Mouse (Mus musculus) adrenal gland, adult (tissue): ENCODE results near the gene Chst5.
A peak's percentile ranks its signal among the peaks of the same experiment; 100 is the strongest.
"Not testable (repeated sequence)": the region's sequence is repeated elsewhere in the genome, so short reads cannot be mapped to it uniquely, and the experiment has no call there.

Experiments used
- DNase-seq, 2 experiments: peaks; one replicate each; pipeline ENCODE4 v3.0.0; 2022 to 2023; ENCODE audit warnings: low spot score in 1 of 2; ENCODE audit not compliant: inconsistent age in 2 of 2

Chst5 gene

DNA sequence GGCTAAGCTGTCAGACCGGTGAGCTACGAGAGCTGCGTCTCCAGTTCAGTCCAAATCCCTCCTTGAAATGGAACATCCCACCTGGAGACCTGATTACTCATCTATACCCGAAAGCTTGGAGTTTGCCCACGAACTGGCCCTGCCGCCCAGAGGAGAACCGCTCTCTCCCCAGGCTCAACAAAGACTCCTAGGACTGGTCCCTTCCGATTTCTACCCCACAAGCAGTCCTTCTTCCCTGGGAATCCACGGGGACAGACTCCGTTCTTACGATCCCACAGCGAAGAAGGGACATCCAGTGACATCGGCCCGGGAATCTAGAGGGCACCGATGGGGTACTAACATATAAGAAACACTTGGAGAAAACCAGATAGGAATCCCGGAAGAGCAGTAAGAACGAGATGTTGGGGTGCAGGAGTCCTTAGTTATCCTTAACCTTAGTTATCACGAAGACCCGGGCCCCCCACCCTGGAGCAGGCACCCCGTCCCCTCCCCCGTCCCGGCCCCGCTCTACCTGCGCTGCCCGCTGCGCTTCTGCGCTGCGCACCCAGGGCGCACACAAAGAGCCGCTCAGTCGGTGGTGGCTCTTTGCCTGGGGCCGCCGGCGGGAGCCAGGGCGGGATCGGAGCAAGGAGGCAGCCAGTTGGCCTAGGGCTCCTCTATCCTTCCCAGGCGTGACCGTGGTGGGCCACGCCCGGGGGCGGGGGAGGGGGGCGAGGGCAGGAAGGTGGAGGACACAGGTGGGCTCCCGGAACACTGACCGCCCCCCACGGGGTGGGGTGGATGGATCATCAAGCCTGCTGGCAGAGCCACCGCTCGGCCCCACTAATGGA, at the start of gene Chst5:
TSS of gene Chst5 (minus strand) at position 827 of the 830 bp plus-strand sequence.
- DNase-seq: no peak

DNA sequence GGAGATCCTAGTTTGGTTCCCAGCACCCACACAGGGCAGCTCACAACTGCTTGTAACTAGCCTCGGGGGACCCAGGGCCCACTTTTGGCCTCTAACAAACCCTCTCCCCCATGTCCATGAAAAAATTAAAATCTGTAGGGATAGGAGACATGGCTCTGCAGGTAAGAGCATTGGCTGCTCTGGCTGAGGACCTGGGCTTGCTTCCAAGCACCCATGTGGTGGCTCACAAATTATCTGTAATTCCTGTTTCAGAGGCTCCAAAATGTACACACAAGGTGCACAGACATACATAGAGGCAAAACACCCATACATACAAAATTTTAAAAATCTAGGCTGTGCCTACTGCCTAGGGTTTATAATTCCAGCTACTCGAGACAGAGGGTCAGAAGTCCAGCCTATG, 47.0 kb upstream of the Chst5 start:
- DNase-seq: no peak

DNA sequence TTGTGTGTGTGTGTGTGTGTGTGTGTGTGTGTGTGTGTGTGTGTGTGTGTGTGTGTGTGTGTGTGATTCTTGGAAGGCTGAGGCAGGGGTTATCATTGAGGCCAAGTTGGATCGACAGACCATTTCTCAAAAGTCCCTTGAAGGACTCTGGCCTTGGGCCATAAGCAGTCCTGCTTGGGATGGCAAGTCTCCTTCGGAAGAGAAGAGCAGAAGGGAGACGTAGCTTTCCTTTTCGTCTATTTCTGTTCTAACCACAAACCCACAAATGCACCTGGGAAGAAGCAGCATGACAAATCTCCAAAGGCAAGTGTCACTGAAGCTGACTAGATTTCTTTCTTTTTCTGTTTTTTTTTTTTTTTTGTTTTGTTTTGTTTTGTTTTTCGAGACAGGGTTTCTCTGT, 45.6 kb upstream of the Chst5 start:
- DNase-seq: no peak

DNA sequence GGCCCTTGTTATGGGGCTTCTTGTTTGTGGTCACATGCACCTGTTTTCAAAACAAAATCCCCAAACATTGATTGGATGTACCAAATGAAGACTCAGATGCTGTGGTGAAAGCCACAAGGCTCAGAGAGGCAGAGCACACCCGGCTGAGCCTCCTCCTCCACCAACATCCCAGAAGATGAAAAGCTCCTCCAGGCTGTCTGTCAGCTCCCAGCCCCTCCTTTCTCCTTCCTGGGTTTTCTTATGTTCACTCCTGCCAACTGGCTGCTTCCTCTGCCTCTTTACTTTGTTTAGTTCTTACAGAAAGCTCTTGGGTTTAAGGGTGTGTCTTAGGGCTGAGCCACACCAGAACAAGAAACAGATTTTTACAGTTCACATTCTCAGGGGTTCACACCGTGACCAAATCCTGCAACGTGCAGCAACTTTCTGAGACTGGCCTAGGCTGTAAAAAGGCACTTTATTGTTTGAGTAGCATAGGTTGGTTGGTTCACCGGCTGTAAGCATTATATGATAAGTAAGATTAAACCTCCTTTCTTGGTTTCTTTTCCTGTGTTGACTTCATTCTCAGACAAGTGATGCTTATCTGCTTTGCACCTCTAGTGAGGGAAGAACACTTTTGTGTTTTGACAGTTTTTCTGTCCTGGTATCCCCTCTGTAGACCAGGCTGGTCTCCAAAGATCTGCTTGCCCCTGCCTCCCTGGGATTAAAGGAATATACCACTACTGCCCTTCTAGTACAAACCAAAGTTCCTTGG, 44.8 kb upstream of the Chst5 start:
- DNase-seq: no peak

DNA sequence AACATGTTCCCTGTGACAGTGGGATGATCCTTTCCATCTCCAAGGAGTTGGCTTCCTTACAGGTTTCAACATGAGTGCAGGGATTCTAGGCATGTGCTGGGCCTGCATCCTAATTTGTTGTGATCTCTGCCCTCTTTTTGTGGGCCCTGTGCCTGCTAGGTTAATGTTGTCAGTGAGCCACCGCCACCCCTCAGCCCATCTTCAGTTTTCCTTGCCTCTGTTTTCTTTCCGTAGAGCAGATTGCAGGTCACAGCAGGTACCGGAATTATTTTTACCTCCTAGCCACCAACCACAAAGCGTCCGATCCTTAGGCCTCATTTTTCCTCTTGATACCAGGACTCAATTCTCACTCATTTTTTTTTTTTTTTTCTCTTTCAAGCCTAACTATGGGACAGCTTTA, 41.7 kb upstream of the Chst5 start:
- DNase-seq: no peak

DNA sequence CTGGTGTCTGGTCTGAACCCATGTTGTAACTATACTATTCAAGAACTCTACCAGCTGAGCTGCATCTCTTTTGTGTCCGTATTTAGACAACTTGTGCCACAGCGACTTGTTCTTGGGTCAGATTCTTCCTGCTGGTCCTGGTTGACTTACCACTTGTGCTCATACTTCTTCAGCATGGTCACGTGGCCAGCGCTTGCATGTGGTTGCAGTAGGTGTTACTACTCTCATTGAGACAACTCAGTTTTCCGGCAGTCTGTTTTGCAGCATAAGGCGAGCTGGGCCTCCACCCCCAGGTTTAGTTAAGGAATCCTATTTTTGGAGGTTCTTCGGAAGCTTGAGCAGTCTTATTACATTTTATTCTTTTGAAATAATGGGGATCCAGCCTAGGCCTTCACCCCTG, 41.1 kb upstream of the Chst5 start:
- no peak for DNase-seq

DNA sequence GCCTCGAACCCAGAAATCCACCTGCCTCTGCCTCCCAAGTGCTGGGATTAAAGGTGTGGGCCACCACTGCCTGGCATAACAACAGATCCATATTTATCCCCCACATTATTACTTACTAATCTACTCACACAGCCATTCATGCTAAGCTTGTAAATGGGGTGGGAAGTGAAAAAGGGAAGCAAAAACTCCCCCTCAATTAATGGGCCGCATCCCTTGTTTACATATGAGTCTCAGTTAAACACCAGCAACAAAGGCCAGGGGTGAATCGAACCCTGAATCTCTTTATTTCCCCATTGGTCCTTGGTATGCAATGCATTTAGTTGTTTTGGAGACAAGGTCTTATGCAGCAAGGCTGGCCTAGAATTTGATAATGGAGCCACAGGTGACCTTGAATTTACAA, 40.6 kb upstream of the Chst5 start:
- no peak for DNase-seq

DNA sequence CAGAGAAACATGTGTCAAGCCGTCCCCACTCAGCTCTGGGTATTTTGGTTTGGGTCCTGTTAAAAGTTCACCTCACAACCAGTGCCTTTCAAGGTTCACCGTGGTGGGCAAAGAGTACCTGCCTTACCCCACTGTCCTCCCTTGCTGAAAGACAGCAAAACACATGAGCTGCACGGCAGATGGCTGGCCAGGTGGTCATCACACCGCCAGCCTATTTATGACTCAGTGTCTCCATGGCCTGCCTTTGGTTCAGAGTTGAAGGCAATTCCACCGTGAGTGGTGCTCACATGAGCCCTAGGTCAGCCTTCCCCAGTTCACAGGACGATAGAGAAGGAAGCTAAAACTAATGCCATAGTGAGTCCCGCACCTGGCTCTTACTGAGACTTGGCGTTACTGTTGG, 37.7 kb upstream of the Chst5 start:
- DNase-seq: no peak

DNA sequence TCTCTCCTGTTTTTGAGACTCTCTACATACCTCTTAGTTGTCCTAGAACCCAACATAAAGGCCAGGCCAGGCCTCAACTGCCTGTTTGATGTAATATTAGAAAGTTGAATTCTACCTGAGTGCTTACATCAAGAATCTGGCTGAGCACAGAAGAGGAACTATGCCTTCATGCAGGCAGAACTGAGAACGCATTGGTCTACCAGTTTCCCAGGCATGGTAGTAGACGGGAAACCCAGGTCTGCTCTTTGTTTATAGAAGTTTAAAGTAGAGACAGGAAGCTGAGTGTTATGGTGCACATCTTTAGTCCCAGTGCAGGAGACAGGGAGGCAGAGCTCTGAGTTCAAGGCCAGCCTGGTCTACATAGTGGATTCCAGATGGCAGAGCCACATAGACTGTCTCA, 36.9 kb upstream of the Chst5 start:
- no peak for DNase-seq

DNA sequence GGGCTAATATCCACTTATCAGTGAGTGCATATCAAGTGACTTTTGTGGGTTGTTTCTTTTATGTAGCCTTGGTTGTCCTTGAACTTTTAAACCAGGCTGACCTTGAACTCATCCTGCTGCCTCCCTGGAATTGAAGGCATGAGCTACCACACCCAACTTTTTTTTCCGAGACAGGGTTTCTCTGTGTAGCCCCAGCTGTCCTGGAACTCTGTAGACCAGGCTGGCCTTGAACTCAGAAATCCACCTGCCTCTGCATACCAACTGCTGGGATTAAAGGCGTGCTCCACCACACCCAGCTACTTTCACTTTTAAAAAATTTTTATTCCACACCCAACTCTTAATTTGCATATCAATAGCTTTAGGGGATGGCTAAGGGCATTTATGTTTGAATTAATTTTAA, 33.3 kb upstream of the Chst5 start:
- DNase-seq: no peak

DNA sequence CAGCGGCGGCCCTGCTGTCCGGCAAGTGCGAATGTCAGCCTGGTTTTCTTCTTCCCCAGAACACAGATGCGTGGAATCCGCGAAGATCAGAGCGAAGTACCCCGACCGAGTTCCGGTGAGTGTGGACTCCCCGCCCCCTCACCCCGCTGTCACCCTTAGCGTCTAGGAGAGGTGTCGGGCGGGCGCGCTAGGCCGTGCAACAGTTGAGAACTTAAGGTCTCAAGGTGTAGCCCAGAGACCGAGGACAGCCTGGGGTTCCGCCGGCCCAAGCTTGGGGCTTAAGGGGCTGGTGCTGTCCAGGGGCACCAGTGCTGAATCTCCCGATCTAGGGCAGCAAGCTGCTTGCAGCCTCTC, 30.8 kb upstream of the Chst5 start:
- DNase-seq: peak; percentile 59 to 84

DNA sequence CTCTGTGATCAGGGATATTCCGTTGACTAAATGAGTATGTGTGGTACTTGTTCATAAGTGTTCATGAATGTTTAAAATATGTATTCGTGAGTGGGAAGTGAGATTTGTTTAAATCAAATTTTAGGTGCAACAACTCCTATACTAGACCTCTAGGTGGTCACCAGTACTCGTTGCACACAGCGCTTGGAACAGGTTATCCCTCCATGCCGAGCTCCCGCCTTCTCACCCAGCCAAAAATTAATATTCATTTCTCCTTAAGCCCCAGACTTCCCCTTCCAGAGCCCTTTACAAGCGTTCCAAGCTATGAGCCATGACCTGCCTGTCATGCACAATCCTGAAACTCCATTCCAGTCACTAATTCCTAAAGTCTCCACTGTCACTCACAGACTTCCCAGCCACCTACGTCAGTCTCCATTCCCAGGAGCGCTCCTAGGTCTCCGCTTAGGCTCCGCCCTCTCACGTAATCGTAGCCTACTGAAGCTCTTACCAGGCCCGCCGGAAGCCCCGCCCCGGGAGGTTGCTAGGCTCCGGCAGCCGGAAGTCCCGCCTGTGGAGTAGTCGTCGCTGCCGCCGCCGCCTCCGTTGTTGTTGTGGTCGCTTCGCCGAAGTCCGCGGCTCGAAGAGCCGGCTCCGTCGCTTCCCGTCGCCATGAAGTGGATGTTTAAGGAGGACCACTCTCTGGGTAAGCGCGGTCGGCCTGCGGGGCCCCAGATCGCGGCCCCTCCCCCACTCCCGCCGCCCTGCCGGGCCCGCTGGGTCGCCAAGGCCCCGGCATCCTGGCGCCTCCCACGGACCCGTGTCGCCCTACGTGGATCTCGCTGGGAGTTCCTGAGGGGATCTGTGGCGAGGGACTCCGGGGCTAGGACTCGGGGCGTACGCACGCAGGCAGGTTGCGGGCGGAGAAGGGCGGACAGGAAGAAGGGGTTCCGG, 30.2 kb upstream of the Chst5 start, which contains the start of gene Gabarapl2:
TSS of gene Gabarapl2 (plus strand) at position 533 of the 930 bp plus-strand sequence.
- peak; percentile 98 for DNase-seq

DNA sequence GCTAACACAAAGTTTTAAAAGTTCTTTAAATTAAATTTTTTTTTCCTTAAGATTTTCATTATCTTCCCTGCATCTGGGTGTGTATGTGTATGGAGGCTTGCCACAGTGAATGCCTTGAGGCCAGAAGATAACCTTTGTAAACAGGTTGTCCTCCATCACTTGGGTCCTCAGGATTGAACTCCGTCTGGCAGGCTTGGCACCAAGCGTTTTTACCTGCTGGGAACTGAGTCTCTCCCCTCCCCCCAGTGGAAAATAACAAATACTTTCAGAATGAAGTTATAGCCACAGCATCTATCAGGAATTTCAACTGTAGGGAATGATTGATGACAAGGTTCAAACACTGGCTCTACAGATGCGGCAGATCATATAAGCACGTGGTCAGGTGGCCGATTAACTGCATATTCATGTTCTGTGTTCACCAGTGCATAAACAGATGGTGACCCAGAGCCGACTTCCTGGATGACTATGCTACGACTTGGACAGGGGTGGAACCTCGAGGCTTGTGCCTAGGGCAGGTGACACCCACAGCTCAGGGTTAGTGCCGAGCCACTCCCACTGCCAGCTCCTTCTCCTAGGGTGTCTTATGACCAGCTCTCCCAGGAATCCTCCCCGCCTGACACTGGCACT, 29.4 kb upstream of the Chst5 start:
- peak; percentile 71 to 86 for DNase-seq

DNA sequence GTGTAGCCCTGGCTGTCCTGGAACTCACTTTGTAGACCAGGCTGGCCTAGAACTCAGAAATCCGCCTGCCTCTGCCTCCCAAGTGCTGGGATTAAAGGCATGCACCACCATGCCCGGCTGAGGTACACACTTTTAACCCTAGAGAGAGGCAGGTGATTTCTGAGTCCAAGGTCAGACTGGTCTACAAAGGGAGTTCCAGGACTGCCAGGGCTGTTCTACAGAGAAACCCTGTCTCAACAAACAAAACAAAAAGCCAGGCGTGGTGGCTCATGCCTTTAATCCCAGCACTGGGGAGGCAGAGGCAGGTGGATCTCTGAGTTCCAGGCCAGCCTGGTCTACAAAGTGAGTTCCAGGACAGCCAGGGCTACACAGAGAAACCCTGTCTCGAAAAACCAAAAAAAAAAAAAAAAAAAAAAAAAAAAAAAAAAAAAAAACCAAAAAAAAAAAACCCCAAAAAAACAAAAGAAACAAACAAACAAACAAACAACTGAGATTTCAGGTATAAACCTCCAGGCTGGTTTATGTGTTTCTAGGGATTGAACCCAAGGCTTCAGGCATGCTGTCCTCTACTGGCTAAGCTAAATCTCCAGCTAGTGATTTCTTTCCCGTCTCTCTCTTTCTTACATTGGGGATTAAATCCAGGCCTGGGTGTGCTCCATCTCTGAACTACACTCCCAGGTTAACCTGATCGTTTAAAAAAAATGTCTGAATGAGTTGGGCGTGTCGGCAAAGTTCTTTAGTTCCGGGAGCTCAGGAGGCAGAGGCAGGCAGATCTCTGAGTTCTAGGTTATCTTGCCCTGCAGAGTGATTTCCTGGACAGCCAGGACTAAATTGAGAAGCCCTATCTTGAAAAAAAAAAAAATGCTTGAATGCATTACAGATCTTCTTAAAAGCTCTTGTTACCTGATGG, 28.1 kb upstream of the Chst5 start:
- DNase-seq: not testable (repeated sequence)

DNA sequence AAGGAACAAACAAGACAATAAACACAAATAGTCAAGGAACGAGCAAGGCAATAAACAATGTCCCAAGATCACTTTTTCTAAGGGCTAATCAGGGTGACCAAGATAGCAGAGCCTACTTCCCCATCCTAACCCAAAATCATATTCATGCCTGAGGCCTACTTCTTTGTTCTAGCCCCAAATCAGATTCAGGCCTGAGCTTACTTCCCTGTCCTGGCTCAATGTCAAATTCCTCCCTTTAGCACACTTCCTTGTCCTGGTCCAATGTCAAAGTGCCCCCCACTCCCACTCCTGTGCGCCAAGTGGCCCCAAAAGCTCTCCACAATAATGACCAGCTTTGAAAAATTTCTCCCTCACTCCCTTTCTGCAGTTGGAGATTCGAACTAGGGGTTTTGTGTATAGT, 26.9 kb upstream of the Chst5 start:
- DNase-seq: no peak

DNA sequence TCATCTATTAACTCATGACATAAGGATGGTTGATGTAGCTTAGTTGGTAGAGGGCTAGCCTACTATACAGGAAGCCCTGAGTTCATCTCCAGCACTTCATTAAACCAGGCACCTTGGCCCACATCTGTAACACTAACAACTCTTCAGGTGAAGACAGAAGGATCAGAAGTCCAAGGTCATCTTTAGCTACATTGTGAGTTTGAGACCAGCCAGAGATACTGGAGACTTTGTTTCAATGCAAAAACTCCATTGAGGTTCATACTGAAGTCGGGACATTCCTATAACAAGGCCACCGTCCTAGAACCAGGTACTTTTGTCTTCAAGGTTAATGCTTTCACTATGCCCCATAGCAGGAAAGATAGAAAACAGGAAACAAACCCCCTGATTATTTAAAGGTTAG, 24.0 kb upstream of the Chst5 start:
- no peak for DNase-seq

DNA sequence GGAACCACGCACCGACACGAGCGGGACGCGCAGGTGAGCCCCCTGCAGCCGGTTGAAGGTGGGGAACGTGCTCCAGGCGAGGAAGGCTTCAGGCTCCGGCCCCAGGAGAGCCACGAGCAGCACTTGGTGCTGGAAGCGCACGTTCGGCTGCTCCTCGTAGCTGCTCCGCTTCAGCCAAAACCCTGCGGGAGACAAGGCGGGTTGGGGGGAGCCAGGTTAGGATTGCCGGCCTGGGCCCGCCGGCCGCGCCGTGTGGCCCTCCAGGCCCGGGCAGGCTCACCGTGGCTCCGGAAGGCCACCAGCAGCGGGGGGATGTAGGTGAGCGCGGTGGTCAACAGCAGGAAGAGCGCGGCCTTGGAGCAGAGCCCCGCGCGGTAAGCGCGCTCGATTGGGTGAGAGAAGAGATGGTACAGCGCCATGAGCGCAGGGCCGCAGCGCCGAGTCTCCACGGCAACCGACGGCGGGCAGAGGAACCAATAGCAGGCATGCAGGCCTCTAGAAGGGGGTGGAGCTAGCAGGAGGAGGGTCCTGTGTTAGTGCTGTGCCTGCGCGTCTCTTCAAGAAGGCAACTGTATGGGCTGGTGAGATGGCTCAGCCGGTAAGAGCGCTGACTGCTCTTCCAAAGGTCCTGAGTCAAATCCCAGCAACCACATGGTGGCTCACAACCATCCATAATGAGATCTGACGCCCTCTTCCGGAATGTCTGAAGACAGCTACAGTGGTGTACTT, 23.3 kb upstream of the Chst5 start, which contains the start of gene Tmem231:
TSS of gene Tmem231 (minus strand) at position 534 of the 729 bp plus-strand sequence.
- DNase-seq: peak; percentile 92 to 96

DNA sequence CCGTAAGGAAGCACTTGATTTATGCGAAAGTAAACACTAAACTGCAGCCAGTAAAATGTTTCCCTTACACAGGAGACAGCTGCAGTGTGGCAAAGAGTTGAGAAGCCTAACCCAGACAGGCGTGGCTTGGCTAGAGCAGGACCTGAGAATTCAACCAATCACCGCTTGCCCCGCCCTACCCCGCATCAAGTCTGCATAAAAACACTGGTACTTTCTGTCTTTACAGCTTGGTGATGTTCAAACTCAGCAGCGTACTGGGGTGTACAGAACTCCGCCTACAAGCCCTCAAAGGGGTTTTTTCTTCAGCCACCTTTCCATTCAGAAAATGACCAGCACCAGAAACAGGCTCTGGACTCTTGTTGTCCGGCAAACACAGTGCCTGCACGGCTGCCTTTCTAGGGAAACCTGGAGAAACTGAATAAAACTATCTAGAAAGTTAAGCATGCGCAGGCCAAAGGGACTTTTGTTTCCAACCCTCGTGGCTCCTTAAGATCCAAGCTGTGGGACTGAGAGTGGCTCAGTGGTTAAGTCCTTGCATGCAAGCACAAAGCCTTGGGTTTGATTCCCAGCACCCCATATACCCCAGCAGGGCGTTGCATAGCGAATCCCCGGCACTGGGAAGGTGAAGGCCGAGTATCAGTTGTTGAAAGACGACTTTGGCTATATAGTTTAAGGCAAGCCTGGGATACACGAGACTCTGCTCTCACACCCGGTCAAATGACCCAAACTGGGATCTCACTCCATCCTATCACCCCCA, 22.5 kb upstream of the Chst5 start:
- peak; percentile 73 to 82 for DNase-seq
